Mouse (Mus musculus): ENCODE data around the gene Fes. TPM values are rescaled to one million over a fixed set of nuclear protein-coding genes. Genes with fewer than 3 reads are reported as not detected.
"Not testable (repeated sequence)": the region's sequence is repeated elsewhere in the genome, so short reads cannot be mapped to it uniquely, and the experiment has no call there.

Gene Fes
- polyA plus RNA-seq, 1 experiment from 2014 or later = 11.8 TPM

DNA sequence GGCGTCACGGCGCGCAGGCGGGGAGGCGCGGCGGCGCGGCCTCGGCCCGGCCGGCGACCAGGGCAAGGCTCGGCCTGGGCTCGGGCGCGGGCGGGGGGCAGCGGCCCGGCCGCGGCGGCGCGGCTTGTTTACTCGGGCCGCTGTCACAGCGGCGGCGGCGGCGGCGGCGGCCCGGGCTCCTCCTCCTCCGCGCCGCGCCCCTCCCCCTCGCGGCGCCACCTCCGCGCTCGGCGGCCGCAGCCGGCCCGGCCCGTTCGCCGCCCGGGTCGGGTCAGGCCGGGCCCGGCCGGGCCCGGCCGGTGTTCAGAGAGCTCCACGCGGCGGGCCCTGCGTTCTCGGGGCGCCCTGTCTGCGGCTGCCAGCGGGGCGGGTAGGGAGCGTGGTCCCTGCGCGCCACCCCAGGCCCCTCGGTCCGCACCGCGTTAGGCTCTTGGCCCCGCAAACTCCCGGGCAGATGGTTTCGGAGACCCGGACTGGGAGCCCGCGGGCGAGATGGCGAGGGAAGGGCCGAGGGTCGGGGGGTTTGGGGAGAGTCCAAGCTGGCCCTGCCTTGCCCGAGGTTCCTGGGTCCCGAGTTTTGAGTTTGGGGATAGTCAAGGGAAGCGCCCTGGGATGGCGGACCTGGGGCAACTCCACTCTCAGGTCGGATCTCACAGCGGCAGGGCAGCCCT is 15.0 kb upstream of the Fes start:
- Histone ChIP-seq H3K4me3 (peak overlapping the region; percentile 94), H3K36me3 (no peaks in the 10 kb centered on the region), H3K9me3 (replicated peaks) (no peaks in the 10 kb centered on the region), H3K27ac (peak overlapping the region; percentile 82), H3K4me2 (replicated peaks) (peak overlapping the region; percentile 90), H3K4me1 (peaks cover 29% of the 10 kb centered on the region), H3K9ac (peak overlapping the region; percentile 95), H3K27me3 (peaks cover 17% of the 10 kb centered on the region)
- ATAC-seq (ENCODE audit: low FRiP score) = peak; percentile 79
- WGBS = 1% methylated on average over 32 of the region's 92 CpGs

DNA sequence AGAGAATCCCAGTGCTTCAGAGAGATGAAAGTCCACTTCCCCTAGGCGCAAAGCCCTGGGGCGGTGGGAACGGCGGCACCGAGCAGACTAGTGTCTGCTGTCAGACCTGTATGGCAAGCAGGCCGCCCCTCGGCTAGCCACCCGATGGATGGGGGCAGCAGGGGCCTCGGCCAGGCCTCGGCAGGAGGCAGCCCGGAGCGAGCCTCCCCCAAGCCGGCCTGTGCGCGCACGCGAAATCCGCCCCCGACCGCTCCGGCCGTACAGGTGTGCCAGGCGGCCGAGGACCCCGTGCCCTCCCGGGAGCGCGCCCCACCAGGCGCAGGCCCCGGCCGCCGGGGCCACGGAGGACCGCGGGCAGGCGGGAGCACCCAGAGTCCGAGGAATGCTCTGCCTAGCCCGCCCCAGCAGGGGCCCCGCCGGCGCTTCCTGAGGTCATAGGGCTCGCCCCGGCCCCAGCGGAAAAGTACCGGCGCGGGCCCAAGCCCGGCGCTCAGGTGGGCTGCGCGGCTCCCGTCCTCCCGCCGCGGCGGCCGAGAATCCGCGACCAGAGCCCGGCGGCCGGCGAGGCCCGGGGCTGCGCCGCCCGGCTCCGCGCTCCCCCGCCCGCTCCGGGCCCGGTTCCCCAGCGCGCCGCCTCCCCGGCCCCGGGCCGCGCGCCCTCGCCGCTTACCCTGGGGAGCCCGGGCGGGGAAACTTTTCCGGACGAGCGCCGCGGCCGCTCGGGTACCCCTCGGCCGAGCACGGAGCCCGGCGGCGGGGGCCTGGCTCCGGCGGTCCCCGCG is 14.3 kb upstream of the Fes start:
- peak overlapping the region; percentile 82 for H3K27ac ChIP-seq
- peak overlapping the region; percentile 95 for H3K9ac ChIP-seq
- peaks cover 17% of the 10 kb centered on the region for H3K27me3 ChIP-seq
- ATAC-seq (ENCODE audit: low FRiP score) = peak; percentile 43
- peak overlapping the region; percentile 90 for H3K4me2 ChIP-seq (replicated peaks)
- WGBS = under 1% methylated on average over 81 of the region's 102 CpGs
- peak overlapping the region; percentile 94 for H3K4me3 ChIP-seq
- peaks cover 29% of the 10 kb centered on the region for H3K4me1 ChIP-seq
- peaks cover 4% of the 10 kb centered on the region; the same call in 1 of the 2 replicates for H3K36me3 ChIP-seq
- no peaks in the 10 kb centered on the region for H3K9me3 ChIP-seq (replicated peaks)

DNA sequence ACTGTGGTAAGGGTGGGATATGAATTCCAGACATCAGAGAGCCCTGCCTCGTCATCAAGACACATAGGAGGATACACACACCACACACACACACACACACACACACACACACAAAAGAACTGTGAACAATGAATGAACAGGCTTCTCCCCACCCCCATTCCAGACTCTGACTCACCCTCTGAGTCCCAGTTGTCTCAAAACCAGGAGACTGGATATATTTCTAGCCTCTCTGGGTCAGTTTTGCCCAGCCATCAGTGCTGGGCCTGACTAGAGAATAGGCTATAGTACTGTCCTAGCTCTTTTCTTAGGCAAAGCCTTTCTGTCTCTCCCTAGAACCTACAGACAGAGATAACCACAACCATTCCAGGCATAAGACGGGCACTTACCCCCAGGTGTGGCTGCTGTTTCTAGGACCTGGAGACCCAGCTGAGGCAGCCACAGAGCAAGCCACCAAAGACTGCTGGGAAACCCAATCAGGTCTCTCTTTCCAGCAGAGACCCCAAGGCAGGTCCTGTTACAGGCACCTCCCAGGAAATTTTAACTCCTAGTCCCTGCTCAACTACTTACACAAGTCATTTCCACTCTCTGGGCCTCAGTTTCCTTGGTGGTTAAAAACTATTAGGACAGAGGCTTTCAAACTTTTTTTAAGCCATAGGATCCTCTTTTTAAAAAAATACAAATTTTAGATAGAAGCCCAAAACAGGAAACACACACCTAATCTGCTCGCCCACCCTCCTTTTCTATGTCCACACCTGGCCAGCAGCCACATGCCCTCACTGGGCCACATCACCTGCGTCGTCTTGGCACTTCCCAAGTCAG is 13.5 kb upstream of the Fes start:
- H3K4me2 ChIP-seq (replicated peaks) = peak overlapping the region; percentile 90
- H3K9ac ChIP-seq = peak overlapping the region; percentile 95
- no peak for ATAC-seq (ENCODE audit: low FRiP score)
- H3K36me3 ChIP-seq = peaks cover 11% of the 10 kb centered on the region; the same call in 1 of the 2 replicates
- 22% methylated on average over 5 of the region's 5 CpGs for WGBS
- H3K4me3 ChIP-seq = peak overlapping the region; percentile 94
- peaks cover 29% of the 10 kb centered on the region for H3K4me1 ChIP-seq
- H3K27me3 ChIP-seq = peaks cover 17% of the 10 kb centered on the region
- no peaks in the 10 kb centered on the region for H3K9me3 ChIP-seq (replicated peaks)
- H3K27ac ChIP-seq = peak overlapping the region; percentile 82; the same call in 1 of the 2 replicates

DNA sequence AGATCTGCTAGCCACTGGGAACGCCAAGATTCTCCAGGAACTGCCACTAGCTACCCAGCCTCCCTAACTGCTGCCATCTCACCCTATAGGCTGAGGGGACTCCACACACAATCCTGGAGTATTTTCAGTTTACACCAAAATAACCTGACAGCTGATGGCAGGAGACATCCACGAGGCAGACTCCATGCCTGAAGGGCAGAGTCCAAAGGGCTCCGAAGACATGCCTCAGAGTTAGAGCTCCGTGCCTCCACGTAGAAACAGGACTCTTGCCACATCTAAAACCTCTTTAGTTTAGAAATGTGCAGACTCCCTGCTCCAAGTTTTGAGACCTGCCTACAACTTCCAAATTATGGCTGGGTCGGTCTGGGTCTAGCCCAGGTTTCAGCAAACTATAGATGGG is 12.8 kb upstream of the Fes start:
- WGBS = 82% methylated on average over 6 of the region's 6 CpGs
- Histone ChIP-seq H3K36me3 (peaks cover 11% of the 10 kb centered on the region; the same call in 1 of the 2 replicates), H3K9me3 (replicated peaks) (no peaks in the 10 kb centered on the region), H3K4me1 (peaks cover 29% of the 10 kb centered on the region), H3K27ac (no peak overlapping the region), H3K27me3 (peaks cover 13% of the 10 kb centered on the region), H3K9ac (0 out of 2 replicates have a peak overlapping the region, but pooled peaks have one; percentile 15), H3K4me2 (replicated peaks) (peak overlapping the region; percentile 90; the same call in 1 of the 2 replicates), H3K4me3 (no peak overlapping the region)
- no peak for ATAC-seq (ENCODE audit: low FRiP score)

DNA sequence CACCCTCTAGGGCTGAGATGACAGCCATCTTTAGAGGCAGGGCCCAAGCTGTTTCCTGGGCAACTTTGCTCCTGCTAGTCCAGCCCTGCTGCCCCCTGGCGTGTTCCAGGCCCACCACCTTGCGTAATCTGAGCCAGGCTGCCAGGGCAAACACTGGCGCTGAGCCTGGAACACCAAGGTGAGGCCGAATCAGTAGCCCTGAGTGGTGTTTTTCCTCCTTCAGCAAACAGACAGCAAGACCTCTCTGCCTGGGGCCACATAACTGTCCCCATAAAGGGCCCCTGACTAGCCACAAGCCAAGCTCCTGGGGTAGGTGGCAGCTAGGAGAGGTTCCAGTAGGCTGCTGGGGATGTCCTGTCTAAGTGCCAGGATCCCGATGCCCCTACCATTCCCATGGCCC is 12.4 kb upstream of the Fes start:
- H3K36me3 ChIP-seq = peaks cover 13% of the 10 kb centered on the region
- no peak overlapping the region; the same call in 1 of the 2 replicates for H3K9ac ChIP-seq
- ATAC-seq (ENCODE audit: low FRiP score) = no peak
- peaks cover 29% of the 10 kb centered on the region for H3K4me1 ChIP-seq
- H3K4me2 ChIP-seq (replicated peaks) = no peak overlapping the region
- H3K9me3 ChIP-seq (replicated peaks) = no peaks in the 10 kb centered on the region
- 52% methylated on average over 5 of the region's 5 CpGs for WGBS
- no peak overlapping the region for H3K27ac ChIP-seq
- peaks cover 11% of the 10 kb centered on the region for H3K27me3 ChIP-seq
- no peak overlapping the region for H3K4me3 ChIP-seq

DNA sequence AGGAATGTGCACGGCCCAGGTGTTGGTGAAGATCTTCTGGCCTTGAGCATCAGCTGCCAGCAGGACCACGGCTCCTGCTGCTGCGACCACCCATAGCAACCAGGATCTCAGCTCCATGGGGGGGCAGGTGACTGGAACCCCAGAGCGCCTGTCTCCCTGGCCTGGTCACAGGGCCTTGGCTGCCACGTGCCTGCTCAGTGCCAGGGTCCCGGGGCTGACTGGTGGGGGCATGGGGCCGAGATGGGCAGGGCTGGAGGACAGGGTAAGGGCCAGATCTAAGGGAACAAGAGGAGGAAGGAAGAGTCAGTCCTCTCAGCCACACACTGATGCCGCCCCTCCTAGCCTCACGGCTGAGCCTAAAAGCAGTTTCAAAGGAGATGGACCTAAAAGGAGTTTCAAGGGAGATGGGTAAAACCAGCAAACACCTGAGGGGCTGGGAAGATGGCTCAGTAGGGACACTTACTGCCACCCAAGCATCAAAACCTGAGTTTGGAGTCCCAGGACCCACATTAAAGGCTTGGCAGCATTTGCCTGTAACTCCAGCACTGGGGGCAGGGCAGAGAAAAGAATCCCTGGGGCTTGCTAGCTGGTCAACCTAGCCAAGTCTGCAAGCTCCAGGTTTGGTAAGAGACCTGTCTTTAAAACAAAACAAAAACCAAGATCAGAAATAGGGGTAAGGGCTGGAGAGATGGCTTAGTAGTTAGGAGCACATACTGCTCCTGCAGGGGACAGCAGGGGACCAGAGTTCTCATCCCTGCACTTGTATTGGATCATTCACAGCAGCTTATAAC is 11.1 kb upstream of the Fes start:
- Histone ChIP-seq H3K4me1 (peaks cover 29% of the 10 kb centered on the region), H3K9ac (no peak overlapping the region), H3K9me3 (replicated peaks) (no peaks in the 10 kb centered on the region), H3K36me3 (peaks cover 22% of the 10 kb centered on the region), H3K4me3 (no peak overlapping the region), H3K4me2 (replicated peaks) (no peak overlapping the region), H3K27ac (no peak overlapping the region), H3K27me3 (peaks cover 5% of the 10 kb centered on the region)
- 79% methylated on average over 9 of the region's 9 CpGs for WGBS
- no peak for ATAC-seq (ENCODE audit: low FRiP score)

DNA sequence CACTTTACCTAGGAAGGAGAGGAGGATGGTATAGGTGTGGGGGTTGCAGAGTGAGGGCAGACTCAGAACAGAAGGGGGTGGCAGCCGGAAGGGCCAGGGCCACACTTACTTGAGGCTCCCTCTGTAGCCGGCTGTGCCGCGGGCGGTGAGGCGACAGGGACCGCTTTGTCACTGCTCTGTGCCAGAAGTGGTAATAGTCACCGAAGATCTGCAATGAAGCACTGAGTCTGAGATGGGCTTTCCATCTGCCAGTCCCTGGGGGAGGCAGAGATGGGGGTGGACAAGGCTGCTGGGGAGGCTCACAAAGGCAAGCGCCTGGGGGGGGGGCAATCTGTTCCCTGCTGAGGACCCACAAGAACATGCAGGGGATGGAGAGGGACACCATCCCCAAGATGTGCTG is 10.2 kb upstream of the Fes start:
- peaks cover 31% of the 10 kb centered on the region for H3K36me3 ChIP-seq
- H3K27ac ChIP-seq = no peak overlapping the region
- H3K4me3 ChIP-seq = no peak overlapping the region
- H3K9ac ChIP-seq = no peak overlapping the region
- WGBS = 92% methylated on average over 9 of the region's 9 CpGs
- no peaks in the 10 kb centered on the region for H3K9me3 ChIP-seq (replicated peaks)
- no peaks in the 10 kb centered on the region for H3K27me3 ChIP-seq
- H3K4me1 ChIP-seq = peaks cover 29% of the 10 kb centered on the region
- no peak overlapping the region for H3K4me2 ChIP-seq (replicated peaks)
- ATAC-seq (ENCODE audit: low FRiP score) = no peak

DNA sequence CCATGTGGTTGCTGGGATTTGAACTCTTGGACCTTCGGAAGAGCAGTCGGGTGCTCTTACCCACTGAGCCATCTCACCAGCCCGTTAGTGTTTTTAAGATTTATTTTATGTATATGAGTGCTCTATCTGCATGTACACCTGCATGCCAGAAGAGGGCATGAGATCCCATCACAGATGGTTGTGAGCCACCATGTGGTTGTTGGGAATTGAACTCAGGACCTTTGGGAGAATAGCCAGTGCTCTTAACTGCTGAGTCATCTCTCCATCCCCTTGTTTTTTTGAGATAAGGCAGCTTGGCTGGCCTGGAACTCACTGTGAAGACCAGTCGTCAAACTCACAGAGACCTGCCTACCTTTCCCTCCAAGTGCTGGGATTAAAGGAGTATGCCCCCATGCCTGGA is 8.7 kb upstream of the Fes start:
- H3K27ac ChIP-seq; ATAC-seq (ENCODE audit: low FRiP score); H3K27me3 ChIP-seq; H3K4me3 ChIP-seq; H3K9me3 ChIP-seq (replicated peaks); H3K4me2 ChIP-seq (replicated peaks); H3K9ac ChIP-seq: not testable (repeated sequence)
- 86% methylated on average over 4 of the region's 4 CpGs for WGBS
- peaks cover 25% of the 10 kb centered on the region for H3K4me1 ChIP-seq
- peaks cover 46% of the 10 kb centered on the region for H3K36me3 ChIP-seq

DNA sequence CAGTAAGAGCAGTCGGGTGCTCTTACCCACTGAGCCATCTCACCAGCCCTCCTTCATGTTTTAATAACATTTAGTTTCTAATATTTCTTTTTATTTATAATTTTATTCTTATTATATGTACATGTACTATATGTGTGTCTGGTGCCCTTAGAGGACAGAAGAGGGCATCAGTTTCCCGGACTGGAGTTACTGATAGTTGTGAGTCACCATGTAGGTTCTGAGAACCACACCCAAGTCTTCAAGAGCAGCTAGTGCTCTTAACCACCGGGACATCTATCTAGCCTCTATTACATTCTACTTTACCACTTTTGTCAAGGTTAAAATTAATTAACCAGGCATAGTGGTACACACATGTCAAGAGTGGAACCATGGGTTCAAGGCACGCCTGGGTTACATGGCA is 6.9 kb upstream of the Fes start:
- Histone ChIP-seq H3K4me3 (no peak overlapping the region), H3K36me3 (peaks cover 63% of the 10 kb centered on the region), H3K27ac (no peak overlapping the region), H3K4me1 (peaks cover 9% of the 10 kb centered on the region), H3K9ac (no peak overlapping the region), H3K27me3 (no peaks in the 10 kb centered on the region), H3K4me2 (replicated peaks) (no peak overlapping the region), H3K9me3 (replicated peaks) (no peaks in the 10 kb centered on the region)
- no peak for ATAC-seq (ENCODE audit: low FRiP score)
- WGBS = 93% methylated on average over 4 of the region's 4 CpGs

DNA sequence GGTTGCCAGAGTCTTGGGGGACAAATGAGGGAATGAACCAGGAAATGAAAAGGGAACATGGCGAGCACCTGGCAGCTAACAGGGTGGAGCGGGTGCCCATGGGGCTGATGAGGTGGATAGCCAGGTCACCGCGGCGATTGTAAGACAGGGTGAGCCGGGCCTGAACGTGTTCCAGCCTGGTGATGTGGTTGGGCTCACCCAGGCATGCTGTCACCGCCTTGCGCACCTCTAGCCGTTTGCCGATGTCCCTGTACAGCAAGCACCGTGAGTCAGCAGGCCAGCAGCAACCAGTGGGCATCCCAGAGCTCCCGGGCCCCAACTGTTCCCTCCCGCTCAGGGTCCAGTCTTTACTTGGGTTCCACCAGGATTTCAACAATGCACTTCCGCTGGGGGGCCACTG is 4.4 kb upstream of the Fes start:
- no peak overlapping the region for H3K9ac ChIP-seq
- ATAC-seq (ENCODE audit: low FRiP score) = no peak
- peaks cover 8% of the 10 kb centered on the region; the same call in 1 of the 2 replicates for H3K27me3 ChIP-seq
- no peaks in the 10 kb centered on the region for H3K9me3 ChIP-seq (replicated peaks)
- H3K4me3 ChIP-seq = no peak overlapping the region
- peaks cover 60% of the 10 kb centered on the region for H3K36me3 ChIP-seq
- 93% methylated on average over 15 of the region's 15 CpGs for WGBS
- peaks cover 12% of the 10 kb centered on the region for H3K4me1 ChIP-seq
- no peak overlapping the region for H3K27ac ChIP-seq
- H3K4me2 ChIP-seq (replicated peaks) = no peak overlapping the region

DNA sequence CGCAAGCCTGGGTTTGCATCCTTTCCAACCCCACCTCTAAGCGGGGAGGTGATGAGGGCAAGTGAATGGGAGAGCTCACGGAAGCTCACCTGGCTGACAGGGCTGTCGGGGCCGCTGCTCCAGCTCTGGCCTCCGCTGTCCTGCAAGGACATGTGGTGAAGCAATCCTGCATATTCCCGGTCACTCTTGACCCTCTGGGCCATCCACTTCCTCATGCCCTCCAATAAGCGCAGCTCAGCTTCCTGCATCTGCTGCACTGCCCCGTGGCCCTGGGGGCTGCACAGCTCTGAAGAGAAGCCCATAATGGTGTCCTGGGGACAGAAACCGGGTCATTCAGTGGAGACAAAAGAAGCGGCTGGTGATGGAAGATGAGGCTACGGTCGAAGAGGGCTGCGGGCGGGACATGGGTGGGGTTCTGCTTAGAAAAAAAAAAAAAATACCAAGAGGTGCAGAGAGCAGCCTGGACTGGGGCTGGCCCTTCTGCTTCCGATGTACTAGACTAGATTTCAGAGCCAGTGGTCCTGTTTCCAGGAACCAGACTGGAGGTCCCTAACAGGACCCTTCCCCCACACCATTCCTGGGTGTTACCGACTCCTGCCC is 613 bp downstream of the Fes start:
- ATAC-seq (ENCODE audit: low FRiP score) = no peak
- WGBS = 21% methylated on average over 17 of the region's 17 CpGs
- Histone ChIP-seq H3K27ac (0 out of 2 replicates have a peak overlapping the region, but pooled peaks have one; percentile 36), H3K4me1 (peaks cover 20% of the 10 kb centered on the region), H3K9ac (peak overlapping the region; percentile 53), H3K36me3 (peaks cover 23% of the 10 kb centered on the region), H3K27me3 (peaks cover 27% of the 10 kb centered on the region), H3K9me3 (replicated peaks) (no peaks in the 10 kb centered on the region), H3K4me2 (replicated peaks) (peak overlapping the region; percentile 50), H3K4me3 (peak overlapping the region; percentile 25)

Data from hindbrain, embryonic 12.5 days (tissue).